Mouse (Mus musculus): Measurements from ENCODE around the gene Snrnp35.
A peak's percentile ranks its signal among the peaks of the same experiment; 100 is the strongest.
"Not testable (repeated sequence)": the region's sequence is repeated elsewhere in the genome, so short reads cannot be mapped to it uniquely, and the experiment has no call there.

The Snrnp35 gene

DNA sequence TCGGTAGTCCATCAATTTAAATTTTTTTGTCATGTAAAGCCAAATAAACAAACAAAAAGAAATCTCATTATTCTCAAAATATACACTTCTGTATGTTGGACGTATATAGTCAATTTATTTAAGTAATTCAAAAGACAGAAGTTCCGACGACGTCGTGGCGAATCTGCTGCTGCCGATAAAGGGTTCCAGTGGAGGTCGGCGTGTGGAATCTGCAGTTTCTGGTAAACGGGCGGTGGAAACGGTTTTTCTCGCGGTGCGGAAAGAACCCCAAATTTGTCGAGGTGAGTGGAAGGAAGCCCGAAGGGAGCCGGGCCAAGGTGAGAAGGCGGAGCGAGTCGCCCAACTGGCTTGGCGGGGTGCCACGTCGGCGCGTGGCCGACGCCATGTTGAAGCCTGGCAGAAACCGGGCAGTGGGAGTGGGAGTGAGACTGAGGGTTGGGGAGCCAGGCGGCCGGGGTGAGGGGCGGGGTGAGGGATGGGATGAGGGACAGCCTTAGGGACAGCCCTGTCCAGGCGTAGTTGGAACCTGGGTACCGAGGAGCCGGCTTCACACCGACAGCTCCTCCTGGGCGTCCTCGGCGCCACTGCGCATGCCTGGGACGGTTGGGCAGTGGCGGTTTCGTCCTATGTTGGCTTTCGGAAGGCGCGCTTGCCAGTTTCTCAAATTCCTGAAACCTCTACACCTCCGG, at the start of gene Snrnp35:
TSS of gene Snrnp35 (plus strand) at position 169 of the 689 bp plus-strand sequence.
- DNase-seq (ENCODE audit: low read depth, low spot score) = peak; percentile 95

GRCm38 (mm10) chr5:124438229-124438628, 44.7 kb upstream of the Snrnp35 start:
- DNase-seq (ENCODE audit: low read depth, low spot score) = peak; percentile 60

DNA sequence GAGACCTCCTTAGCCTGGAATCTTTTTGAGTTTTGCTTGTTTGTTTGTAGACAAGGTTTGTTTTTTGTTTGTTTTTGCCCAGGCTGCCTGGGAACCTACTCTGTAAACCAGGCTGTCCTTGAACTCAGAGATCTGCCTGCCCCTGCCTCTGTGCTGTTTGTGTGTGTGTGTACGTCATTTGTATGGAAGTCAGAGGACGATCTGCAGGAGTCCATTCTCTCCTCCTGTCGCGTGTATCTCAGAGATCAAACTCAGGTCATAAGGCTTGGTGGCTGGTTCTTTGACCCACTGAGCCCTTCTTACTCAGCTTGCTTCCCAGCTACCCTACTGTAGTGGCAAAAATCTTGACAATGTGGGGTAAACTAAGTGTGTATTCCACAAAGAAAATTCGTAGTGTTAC, 44.2 kb upstream of the Snrnp35 start:
- no peak for DNase-seq (ENCODE audit: low read depth, low spot score)

DNA sequence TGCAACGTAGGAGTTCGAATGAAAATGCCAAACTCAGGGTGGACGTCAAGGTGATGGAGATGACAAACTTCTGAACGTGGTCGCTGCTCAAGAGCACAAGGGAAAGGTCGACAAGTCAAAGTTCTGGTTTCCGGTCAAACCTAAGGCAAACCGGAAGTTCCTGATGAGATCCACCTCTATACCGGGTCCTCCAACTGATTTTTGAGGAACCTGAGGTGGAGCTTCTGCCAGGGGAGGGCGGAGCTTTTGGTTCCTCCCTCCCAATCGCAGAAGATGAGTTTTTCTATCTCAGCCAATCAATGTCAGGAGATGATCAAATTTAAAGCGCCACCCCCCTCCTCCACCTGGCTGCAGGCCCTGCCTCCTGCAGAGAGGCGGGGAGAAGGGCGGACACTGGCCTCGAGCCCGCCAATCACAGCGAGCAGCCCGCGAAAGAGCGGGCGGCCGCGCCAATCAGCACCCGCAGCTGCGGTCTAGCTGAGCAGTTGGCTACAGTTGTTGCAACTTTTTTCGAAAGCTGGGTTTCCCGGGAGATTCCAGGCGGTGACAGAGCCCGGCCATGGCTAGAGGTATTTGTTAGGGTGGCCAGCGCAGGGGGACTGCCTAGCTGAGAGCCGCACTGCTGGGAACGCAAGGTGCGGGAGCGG, 43.4 kb upstream of the Snrnp35 start, which contains the start of gene Kmt5a:
TSS of gene Kmt5a (plus strand) at position 484 of the 647 bp plus-strand sequence.
- peak; percentile 98 for DNase-seq (ENCODE audit: low read depth, low spot score)

DNA sequence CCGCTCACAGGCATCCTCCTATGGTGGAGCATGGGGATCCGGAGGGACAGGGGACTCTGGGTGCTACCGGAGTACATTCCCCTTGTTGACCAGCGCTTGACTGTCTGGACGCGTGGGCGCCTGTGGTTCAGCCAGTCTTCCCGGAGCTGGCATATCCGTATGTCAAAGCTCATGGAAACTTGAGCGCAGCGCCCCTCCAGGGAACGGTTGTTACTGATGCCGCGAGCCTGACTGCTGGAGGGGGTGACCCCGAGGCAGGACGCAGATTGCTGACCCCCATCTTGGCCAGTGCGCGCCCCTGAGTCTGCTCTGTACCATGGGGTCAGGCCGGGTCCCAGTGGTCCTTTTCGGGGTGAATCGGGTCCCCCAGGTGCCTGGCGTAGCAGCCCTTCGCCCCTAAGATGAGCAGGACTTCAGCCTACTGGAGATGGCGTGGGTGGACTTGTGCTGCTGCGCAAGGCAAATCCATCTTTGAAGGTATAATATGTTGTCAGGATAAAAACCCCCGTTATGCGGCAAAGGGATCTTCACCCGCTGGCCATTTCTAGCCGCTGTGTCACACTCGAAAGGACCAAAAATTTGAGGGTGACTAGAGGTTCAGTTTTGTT, 42.7 kb upstream of the Snrnp35 start:
- DNase-seq (ENCODE audit: low read depth, low spot score) = peak; percentile 76

DNA sequence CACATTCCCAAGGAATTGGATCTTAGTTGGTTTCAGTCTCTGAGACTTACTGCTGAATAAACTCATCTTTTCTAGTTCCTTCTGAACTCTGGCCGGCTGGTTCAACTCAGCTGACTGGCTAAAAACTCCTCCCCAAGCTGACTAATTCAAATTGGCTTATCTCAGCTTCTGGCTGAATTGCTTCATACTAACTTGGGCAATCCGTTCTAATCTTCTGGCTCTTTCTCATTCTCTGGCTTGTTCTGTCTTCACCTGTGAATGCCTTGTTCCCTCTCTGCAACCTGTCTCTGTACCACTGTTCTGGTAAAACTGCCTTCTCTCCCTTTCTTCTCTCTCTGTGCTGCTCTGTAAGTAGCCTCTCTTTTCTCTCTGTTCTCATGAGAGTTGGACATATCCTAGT, 40.3 kb upstream of the Snrnp35 start:
- no peak for DNase-seq (ENCODE audit: low read depth, low spot score)

GRCm38 (mm10) chr5:124444208-124444607, 38.7 kb upstream of the Snrnp35 start:
- DNase-seq (ENCODE audit: low read depth, low spot score) = no peak

GRCm38 (mm10) chr5:124444661-124445561, 38.0 kb upstream of the Snrnp35 start:
- peak; percentile 94 for DNase-seq (ENCODE audit: low read depth, low spot score)

- DNase-seq (ENCODE audit: low read depth, low spot score) = peak; percentile 28
Observed at GRCm38 (mm10) chr5:124445621-124446293, 37.2 kb upstream of the Snrnp35 start.

DNA sequence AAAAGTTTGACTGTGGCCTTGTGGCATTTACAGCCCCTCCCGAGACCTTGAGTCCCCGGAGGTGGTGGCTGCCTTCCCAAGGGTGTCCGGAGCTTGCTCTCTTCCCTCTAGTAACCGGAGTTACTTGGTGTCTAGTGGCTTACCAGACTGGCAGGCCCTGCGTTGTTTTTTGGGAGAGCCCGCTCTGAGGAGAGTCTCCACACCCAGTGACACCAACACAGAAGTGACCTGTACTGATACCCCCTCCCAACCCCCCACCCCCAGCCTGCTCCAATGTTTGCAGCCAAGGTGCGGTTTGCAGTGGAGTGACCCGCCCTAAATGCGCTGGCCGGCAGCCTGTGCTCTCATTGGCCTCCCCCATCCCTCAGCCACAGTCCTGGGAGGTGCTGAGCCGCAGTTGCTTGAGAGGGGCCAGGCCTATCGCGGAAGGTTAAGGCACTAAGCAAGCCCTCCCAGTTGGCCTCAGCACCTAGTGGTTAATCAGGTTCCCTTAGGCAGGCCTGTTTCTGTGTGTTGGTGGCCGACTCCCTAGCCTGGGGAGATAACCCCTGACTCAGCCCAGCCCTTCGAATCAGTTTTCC, 36.5 kb upstream of the Snrnp35 start:
- peak; percentile 52 for DNase-seq (ENCODE audit: low read depth, low spot score)

GRCm38 (mm10) chr5:124449494-124449893, 33.4 kb upstream of the Snrnp35 start:
- peak; percentile 66 for DNase-seq (ENCODE audit: low read depth, low spot score)

- peak; percentile 31 for DNase-seq (ENCODE audit: low read depth, low spot score)
Observed at GRCm38 (mm10) chr5:124450051-124450450, 32.9 kb upstream of the Snrnp35 start.

GRCm38 (mm10) chr5:124450641-124451340, 32.1 kb upstream of the Snrnp35 start:
- DNase-seq (ENCODE audit: low read depth, low spot score) = no peak

GRCm38 (mm10) chr5:124452494-124453228, 30.3 kb upstream of the Snrnp35 start:
- DNase-seq (ENCODE audit: low read depth, low spot score) = peak; percentile 83

- peak; percentile 89 for DNase-seq (ENCODE audit: low read depth, low spot score)
Observed at GRCm38 (mm10) chr5:124453339-124454081, 29.4 kb upstream of the Snrnp35 start.

DNA sequence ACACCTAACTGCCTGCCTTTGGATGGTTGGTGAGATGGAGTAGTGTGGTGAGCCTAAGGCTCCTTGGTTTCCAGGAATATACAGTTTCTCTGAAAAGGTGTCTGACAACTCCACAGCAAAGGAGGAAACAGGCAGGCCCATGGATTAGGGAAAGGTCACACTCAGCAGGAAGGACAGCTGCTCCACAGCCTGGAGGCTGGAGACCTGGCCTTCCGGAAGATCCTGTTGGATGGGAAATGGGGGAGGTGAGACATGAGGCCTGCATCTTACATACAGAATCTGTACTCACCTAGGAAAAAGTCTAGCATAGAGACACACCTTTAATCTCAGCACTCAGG, 28.9 kb upstream of the Snrnp35 start:
- DNase-seq (ENCODE audit: low read depth, low spot score) = peak; percentile 59

DNA sequence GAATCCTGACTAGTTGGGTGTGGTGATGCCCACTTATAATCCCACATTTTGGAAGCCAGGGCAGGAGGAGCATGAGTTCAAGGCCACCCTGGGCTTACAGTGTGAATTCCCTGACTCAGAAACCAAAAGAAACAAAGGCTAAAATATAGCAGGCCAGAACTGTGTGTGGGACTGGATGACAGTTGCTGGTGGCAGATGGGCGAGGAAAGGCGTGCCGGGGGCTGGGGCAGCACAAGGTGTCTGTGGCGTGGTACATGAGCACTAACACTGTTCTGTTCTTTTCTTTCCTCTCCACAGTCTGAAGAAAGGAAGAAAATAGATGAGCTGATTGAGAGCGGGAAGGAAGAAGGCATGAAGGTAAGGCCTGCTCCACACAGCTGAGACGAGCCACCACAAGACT, 26.2 kb upstream of the Snrnp35 start:
- DNase-seq (ENCODE audit: low read depth, low spot score) = peak; percentile 53

DNA sequence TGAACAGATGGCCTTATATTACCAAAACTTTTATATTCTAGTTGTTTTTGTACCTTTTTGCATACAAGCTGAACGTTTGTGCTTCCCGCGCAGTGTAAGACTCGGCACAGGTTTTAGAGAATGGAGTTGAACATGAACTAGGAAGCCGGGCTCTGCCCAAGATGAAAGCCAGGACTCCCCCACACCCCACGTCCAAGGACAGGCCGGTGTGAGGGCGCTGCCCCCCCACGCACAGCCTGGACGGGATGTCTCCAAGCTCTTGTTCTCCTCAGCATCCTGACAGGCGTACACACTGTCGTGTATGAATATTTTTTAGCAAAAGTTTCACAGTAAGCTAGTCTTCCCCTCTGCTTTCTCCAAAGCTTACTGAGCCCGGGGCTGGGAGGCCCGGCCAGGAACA, 22.0 kb upstream of the Snrnp35 start:
- DNase-seq (ENCODE audit: low read depth, low spot score) = not testable (repeated sequence)

Measured in brain, adult 2 months (tissue).